8 mouse cellular contexts compared by ENCODE assay signal in genomic region chr8:126908805-126909204, GRCm38 (mm10). TPM values are rescaled to one million over a fixed set of nuclear protein-coding genes. Genes with fewer than 3 reads are reported as not detected.
DNase-seq lines count a peak whose midpoint lies in the region; ATAC-seq and TF ChIP-seq lines count a peak whose summit lies in the region.
"Had no signal": no experiment of that assay in that cellular context is flagged by ENCODE, and none has a peak within 500 bp of the region (broad histone marks: within the 10 kb centered on the region; RNA-seq: fewer than 3 reads in every experiment).

No protein-coding gene starts in this region.

- no peak overlapping the region for H3K4me2 ChIP-seq in liver, embryonic 14.5 days (ENCODE audit: low read depth)
- H3K4me2 ChIP-seq: liver, embryonic 13.5 days had no signal

- peaks cover 7% of the 10 kb centered on the region; the same call in 1 of the 2 replicates for H3K4me1 ChIP-seq in bone marrow, adult 2 months (ENCODE audit: control insufficient read depth, insufficient read depth, low read length)
- H3K4me1 ChIP-seq in liver, embryonic 14.5 days (replicated peaks; ENCODE audit: control insufficient read depth in 2 of 2, insufficient read depth in 2 of 2, low read length in 1 of 2), result peaks cover 0 to under 1% of the 10 kb centered on the region in 2 experiments; a peak in 2 of 4 replicates

- 0 out of 2 replicates have a peak, but pooled peaks have one; percentile 41 for ATAC-seq in liver, embryonic 14.5 days (ENCODE audit: insufficient read depth)
- peak; percentile 49 for ATAC-seq in neutrophil, adult 5-6 weeks (ENCODE audit: extremely low read depth, insufficient number of reproducible peaks, low FRiP score, poor library complexity, severe bottlenecking)

- H3K27me3 ChIP-seq in liver, embryonic 14.5 days (ENCODE audit: control insufficient read depth, insufficient read depth, low read length), result no peaks in the 10 kb centered on the region
- H3K27me3 ChIP-seq: liver, embryonic 13.5 days had no signal

- TF ChIP-seq CTCF in bone marrow, adult 2 months (IDR thresholded peaks at IDR 0.05; ENCODE audit: control insufficient read depth, insufficient read depth, low read length), result peak; percentile 46; the same call in 1 of the 2 replicates
- TF ChIP-seq CTCF in liver, embryonic 14.5 days (IDR thresholded peaks at IDR 0.05; ENCODE audit: low read depth), result peak; percentile 30; the same call in 1 of the 2 replicates

- WGBS in bone marrow, adult 2 months, result 22% methylated on average over 6 of the region's 6 CpGs
- WGBS in liver, embryonic 14.5 days (ENCODE audit: insufficient replicate concordance), result 32% methylated on average over 6 of the region's 6 CpGs

- no peaks in the 10 kb centered on the region for H3K36me3 ChIP-seq in liver, embryonic 14.5 days (replicated peaks; ENCODE audit: control insufficient read depth, insufficient read depth, low read depth)
- H3K36me3 ChIP-seq: liver, embryonic 13.5 days had no signal

- H3K9ac ChIP-seq in liver, embryonic 14.5 days (replicated peaks), result no peak overlapping the region
- H3K9ac ChIP-seq: liver, embryonic 13.5 days had no signal

- no peak for TF ChIP-seq POLR2A in bone marrow, adult 2 months (IDR thresholded peaks at IDR 0.05; ENCODE audit: borderline replicate concordance, control insufficient read depth, low read depth, low read length)

- no peak overlapping the region for H3K4me3 ChIP-seq in bone marrow, adult 2 months (replicated peaks; ENCODE audit: control insufficient read depth, low read depth, low read length)
- no peak overlapping the region for H3K4me3 ChIP-seq in liver, embryonic 14.5 days (ENCODE audit: insufficient read depth in 1 of 2, low read depth in 2 of 2, low read length in 2 of 2)
- H3K4me3 ChIP-seq: liver, embryonic 13.5 days had no signal

- H3K27ac ChIP-seq in bone marrow, adult 2 months (ENCODE audit: control insufficient read depth, insufficient read depth, low read depth, low read length, poor library complexity), result no peak overlapping the region
- no peak overlapping the region for H3K27ac ChIP-seq in liver, embryonic 14.5 days
- H3K27ac ChIP-seq: liver, embryonic 13.5 days had no signal

- DNase-seq in layer of hippocampus, adult 9-11 months, result peak; percentile 44
- DNase-seq in layer of hippocampus, adult 18-20 months (ENCODE audit: low spot score in 2 of 2), result no peak
- DNase-seq in liver, embryonic 14.5 days (ENCODE audit: low read depth in 3 of 3, low spot score in 3 of 3), result no peak
- DNase-seq in retina, postnatal 1 day, result no peak
- DNase-seq in left cerebral cortex, postnatal 4 days, result no peak
- DNase-seq: liver, embryonic 13.5 days had no signal

- no peak for TF ChIP-seq EP300 in liver, embryonic 14.5 days (IDR thresholded peaks at IDR 0.05; ENCODE audit: low read depth)

- intact Hi-C loops in left cerebral cortex, postnatal 4 days (cut with DNase I), result no loop called here

- no peaks in the 10 kb centered on the region for H3K9me3 ChIP-seq in liver, embryonic 14.5 days (ENCODE audit: control insufficient read depth, low read length)
- H3K9me3 ChIP-seq: liver, embryonic 13.5 days had no signal

RNA-seq across cellular contexts. Expression of gene Tomm20, which starts 36.8 kb away (rescaled TPM):
- total RNA-seq in layer of hippocampus, adult 18-20 months (2021), result 100 to 1,000 TPM; 214 TPM
- 48.1 and 91.8 TPM in 2 replicates for polyA plus RNA-seq in bone marrow, adult 2 months (2011; ENCODE audit: insufficient read depth, insufficient read length, low replicate concordance, missing spikeins)
- 18.2 and 44.0 TPM in 2 replicates for polyA plus RNA-seq in liver, embryonic 14.5 days (2012; rRNA removed)
- polyA plus RNA-seq in liver, embryonic 14.5 days (2014; fragmentation: Nextera tagmentation; extraction: Ambion mirVana), result 137 and 143 TPM in 2 replicates
- 79.6 and 102 TPM in 2 replicates for total RNA-seq in neutrophil, adult 5-6 weeks (2017)
- total RNA-seq in left cerebral cortex, postnatal 4 days (2021), result 100 to 1,000 TPM; 134 to 136 TPM
